Mouse (Mus musculus) hindbrain, embryonic 16.5 days (tissue): ENCODE results near the gene 1700123L14Rik. TPM values are rescaled to one million over a fixed set of nuclear protein-coding genes. Genes with fewer than 3 reads are reported as not detected.
"Not testable (repeated sequence)": the region's sequence is repeated elsewhere in the genome, so short reads cannot be mapped to it uniquely, and the experiment has no call there.

Experiments used
- ATAC-seq: fragments of 200-750 bp; cut with Nextera tagmentation; 2 replicates; pipeline ENCODE4 v1.8.0; 2017; ENCODE audit warnings: moderate TSS enrichment, moderate library complexity
- H3K27ac ChIP-seq: fragments of 300-500 bp; sonication (generic); 2 replicates; pipeline ENCODE4 v1.5.1; 2014; ENCODE audit warnings: low read depth, mild to moderate bottlenecking, control low read depth, low read length, moderate library complexity
- H3K27me3 ChIP-seq: fragments of 300-500 bp; sonication (generic); replicated peaks from 2 replicates; pipeline ENCODE4 v1.6.1; 2014; ENCODE audit warnings: low read length; ENCODE audit not compliant: control insufficient read depth, insufficient read depth
- H3K36me3 ChIP-seq: fragments of 300-500 bp; sonication (generic); 2 replicates; pipeline ENCODE4 v1.6.1; 2014; ENCODE audit warnings: mild to moderate bottlenecking, low read length, moderate library complexity, mixed read lengths; ENCODE audit not compliant: control insufficient read depth, insufficient read depth
- H3K4me1 ChIP-seq: fragments of 300-500 bp; sonication (generic); 2 replicates; pipeline ENCODE4 v1.6.1; 2014; ENCODE audit warnings: low read depth, low read length; ENCODE audit not compliant: control insufficient read depth, insufficient read depth
- H3K4me2 ChIP-seq: fragments of 300-500 bp; sonication (generic); 2 replicates; pipeline ENCODE4 v1.6.1; 2014; ENCODE audit warnings: mild to moderate bottlenecking, low read length, control low read depth, moderate library complexity
- H3K4me3 ChIP-seq: fragments of 300-500 bp; sonication (generic); 2 replicates; pipeline ENCODE4 v1.5.1; 2014; ENCODE audit warnings: mild to moderate bottlenecking, low read length, control low read depth, moderate library complexity
- H3K9ac ChIP-seq: fragments of 300-500 bp; sonication (generic); 2 replicates; pipeline ENCODE4 v1.6.1; 2014; ENCODE audit warnings: low read depth, mild to moderate bottlenecking, control low read depth, low read length, moderate library complexity
- H3K9me3 ChIP-seq: fragments of 300-500 bp; sonication (generic); 2 replicates; pipeline ENCODE4 v1.6.1; 2014; ENCODE audit warnings: mild to moderate bottlenecking, low read length, moderate library complexity; ENCODE audit not compliant: control insufficient read depth
- WGBS: fragments of 180-500 bp; shearing (Covaris S2); extraction: QIAGEN DNeasy Blood & Tissue Kit; methylation state at CpG from one replicate; pipeline ENCODE4 v1.1.7; 2014; 5-methylcytosine and 5-hydroxymethylcytosine counted together
- polyA plus RNA-seq: library from polyadenylated mRNA; unstranded; fragments of >200 nt; fragmentation: Nextera tagmentation; extraction: Ambion mirVana; gene quantifications from 2 replicates; pipeline ENCODE4 v1.2.1, GENCODE M21; 2015

1700123L14Rik gene
- polyA plus RNA-seq = 0.09 TPM in 1 of 2 replicates, not detected in the other

DNA sequence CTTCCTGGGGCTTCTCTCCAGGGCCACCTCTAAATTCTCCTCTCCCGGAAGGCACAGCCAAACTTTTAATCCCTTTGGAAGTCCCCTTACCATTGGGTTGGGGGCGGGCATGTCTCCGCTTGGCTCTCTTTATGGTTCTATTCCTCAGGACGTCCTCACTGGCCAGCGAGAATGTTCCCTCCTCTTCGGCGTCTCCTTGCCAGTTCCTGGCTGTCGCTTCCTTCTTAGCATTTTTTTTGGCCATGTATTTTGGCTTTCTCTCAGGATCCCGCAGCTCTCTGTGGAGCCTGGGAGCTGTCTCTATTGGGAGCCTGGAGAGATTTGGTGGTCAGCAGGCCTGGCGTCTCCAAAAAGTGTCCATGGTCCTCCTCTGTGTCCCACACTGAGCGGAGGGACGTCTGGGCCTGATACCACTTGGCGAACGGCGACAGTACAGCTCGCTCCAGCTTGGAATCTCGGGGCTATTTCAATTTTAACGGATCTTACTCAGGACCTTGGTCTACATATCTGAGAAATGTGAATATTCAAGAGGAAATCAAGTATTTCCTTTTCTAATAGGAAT lies at the start of gene 1700123L14Rik:
Gene 1700123L14Rik (minus strand): TSS at position 426 of the 562 bp plus-strand sequence.
- no peak for ATAC-seq
- H3K9me3 ChIP-seq = no peaks in the 10 kb centered on the region
- WGBS = 85% methylated on average over 18 of the region's 18 CpGs
- H3K9ac ChIP-seq = no peak within 1 kb of the TSS
- no peaks in the 10 kb centered on the region for H3K36me3 ChIP-seq
- H3K27me3 ChIP-seq = no peaks in the 10 kb centered on the region
- no peaks in the 10 kb centered on the region for H3K4me1 ChIP-seq
- H3K27ac ChIP-seq = no peak within 1 kb of the TSS
- no peak within 1 kb of the TSS for H3K4me2 ChIP-seq
- no peak within 1 kb of the TSS for H3K4me3 ChIP-seq

DNA sequence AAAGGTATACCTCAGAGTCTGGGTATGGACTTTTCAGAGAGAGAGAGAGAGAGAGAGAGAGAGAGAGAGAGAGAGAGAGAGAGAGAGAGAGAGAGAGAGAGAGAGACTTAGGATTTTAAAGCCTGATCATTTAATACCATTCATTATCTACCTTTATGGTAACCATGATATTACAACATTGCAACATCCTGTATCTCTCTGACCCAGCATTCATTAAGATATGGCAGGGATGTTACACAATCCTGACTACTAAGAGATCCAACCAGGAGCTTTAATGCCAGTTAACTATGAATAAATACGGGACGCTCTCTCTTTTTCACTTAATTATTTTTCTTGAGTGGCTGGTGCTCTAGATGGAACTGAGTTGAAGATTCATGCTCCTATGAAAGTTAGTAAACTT lies 39.4 kb upstream of the 1700123L14Rik start:
- no peaks in the 10 kb centered on the region for H3K36me3 ChIP-seq
- WGBS = 94% methylated on average over 2 of the region's 2 CpGs
- no peak overlapping the region for H3K4me3 ChIP-seq
- H3K4me2 ChIP-seq = no peak overlapping the region
- H3K27ac ChIP-seq = no peak overlapping the region
- no peak for ATAC-seq
- H3K4me1 ChIP-seq = no peaks in the 10 kb centered on the region
- H3K27me3 ChIP-seq = no peaks in the 10 kb centered on the region
- H3K9ac ChIP-seq = no peak overlapping the region
- no peaks in the 10 kb centered on the region for H3K9me3 ChIP-seq

DNA sequence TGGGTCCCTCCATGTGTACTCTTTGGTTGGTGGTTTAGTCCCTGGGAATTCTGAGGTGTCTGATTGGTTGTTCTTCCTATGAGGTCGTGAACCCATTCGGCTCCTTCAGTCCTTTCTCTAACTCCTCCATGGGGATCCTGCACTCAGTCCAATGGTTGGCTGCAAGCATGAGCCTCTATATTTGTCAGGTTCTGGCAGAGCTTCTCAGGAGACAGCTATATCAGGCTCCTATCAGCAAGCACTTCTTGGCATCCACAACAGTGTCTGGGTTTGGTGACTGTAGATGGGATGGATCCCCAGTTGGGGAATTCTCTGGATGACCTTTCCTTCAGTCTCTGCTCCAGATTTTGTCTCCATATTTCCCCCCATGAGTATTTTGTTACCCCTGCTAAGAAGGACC lies 32.9 kb upstream of the 1700123L14Rik start:
- H3K9ac ChIP-seq, H3K27ac ChIP-seq, H3K9me3 ChIP-seq, ATAC-seq, H3K27me3 ChIP-seq, H3K4me2 ChIP-seq, H3K4me1 ChIP-seq, H3K4me3 ChIP-seq, H3K36me3 ChIP-seq: not testable (repeated sequence)
- 90% methylated on average over 2 of the region's 2 CpGs for WGBS

DNA sequence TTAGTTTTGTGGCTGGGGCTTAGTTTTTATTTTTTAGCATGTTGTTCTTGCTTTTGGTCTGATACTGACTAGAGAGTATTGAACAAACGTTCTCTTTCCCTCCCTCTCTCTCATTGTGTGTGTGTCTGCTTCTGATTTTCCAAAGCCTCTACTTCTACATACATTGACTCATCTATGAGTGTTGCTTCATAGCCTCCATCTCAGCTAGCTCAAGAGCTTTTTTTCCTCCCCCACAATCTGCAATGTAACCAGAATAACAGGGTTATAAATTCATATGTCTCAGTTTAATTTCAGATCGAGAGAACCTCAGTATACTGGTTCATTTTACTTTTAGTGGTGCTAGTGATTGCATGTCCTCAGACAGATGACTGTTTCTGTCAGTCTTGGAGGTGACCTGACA lies 20.5 kb upstream of the 1700123L14Rik start:
- WGBS = 79% methylated on average over 2 of the region's 2 CpGs

DNA sequence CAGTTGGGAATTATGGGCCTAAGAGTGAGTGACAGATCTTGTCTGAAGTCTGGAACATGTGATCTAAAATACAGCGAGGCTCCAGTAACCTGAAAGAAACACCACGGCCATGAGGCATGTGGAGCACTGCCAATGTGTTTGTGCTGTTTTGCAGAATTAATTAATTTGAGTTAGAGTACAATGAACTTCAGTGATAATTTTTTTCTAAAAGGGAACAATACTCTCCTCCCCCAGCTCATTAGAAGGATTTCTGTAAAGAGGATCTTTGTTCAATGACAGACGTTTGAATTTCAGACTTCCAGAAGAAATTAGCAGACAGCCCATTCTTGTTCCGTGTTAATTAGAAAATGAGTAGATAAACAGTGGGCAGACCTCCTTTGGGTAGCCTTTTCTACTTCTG lies 17.3 kb upstream of the 1700123L14Rik start:
- no peak for ATAC-seq
- Histone ChIP-seq H3K4me2 (no peak overlapping the region), H3K4me1 (no peaks in the 10 kb centered on the region), H3K36me3 (no peaks in the 10 kb centered on the region), H3K9ac (no peak overlapping the region), H3K27me3 (no peaks in the 10 kb centered on the region), H3K4me3 (no peak overlapping the region), H3K27ac (no peak overlapping the region), H3K9me3 (no peaks in the 10 kb centered on the region)
- WGBS = 40% methylated on average over 4 of the region's 4 CpGs

More for the DNA sequence above, 20.5 kb upstream of the 1700123L14Rik start:
- no peak overlapping the region for H3K9ac ChIP-seq
- H3K27ac ChIP-seq = no peak overlapping the region
- no peaks in the 10 kb centered on the region for H3K9me3 ChIP-seq
- H3K4me1 ChIP-seq = no peaks in the 10 kb centered on the region
- no peaks in the 10 kb centered on the region for H3K36me3 ChIP-seq
- no peaks in the 10 kb centered on the region for H3K27me3 ChIP-seq
- no peak for ATAC-seq
- H3K4me2 ChIP-seq = no peak overlapping the region
- H3K4me3 ChIP-seq = no peak overlapping the region

DNA sequence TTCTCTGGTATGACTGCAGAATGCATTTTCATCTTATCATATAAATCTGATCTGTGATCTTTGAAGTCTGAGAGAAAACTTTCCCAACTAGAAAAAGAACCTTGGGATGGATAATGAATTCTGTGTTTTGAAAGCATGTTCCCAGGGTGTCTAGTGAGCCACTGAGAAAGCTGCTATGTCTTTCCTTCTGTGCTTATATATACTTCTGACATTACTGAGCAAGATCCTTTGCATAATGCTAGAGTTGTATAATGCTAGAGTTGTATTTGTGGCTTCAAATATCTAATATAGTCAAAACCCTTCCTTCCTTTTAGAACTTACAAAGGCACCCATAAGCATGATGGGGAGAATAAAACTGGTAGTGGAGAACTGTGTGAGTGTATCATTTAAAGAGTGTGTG lies 12.5 kb upstream of the 1700123L14Rik start:
- no peaks in the 10 kb centered on the region for H3K36me3 ChIP-seq
- no peak for ATAC-seq
- no peaks in the 10 kb centered on the region for H3K9me3 ChIP-seq
- H3K27me3 ChIP-seq = no peaks in the 10 kb centered on the region
- no peaks in the 10 kb centered on the region for H3K4me1 ChIP-seq
- no peak overlapping the region for H3K4me3 ChIP-seq
- H3K27ac ChIP-seq = no peak overlapping the region
- no peak overlapping the region for H3K9ac ChIP-seq
- H3K4me2 ChIP-seq = no peak overlapping the region

DNA sequence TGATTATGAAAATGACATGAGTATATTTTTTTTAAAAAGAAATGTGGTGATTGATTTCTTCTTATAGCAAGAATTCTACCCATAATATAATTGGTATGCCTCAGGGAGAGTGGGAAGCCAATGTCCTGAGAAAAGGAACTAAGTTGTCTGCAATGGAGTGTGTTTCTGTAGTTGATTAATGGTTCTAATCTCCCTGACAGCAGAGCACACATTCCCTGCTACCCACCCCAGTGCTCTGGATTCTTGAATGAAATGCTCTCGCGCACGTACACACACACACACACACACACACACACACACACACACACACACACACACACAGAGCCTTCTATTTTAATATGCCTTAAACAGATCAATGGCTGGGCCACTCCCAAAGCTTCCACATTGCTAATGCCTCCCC lies 7.6 kb upstream of the 1700123L14Rik start:
- Histone ChIP-seq H3K4me1 (no peaks in the 10 kb centered on the region), H3K27me3 (no peaks in the 10 kb centered on the region), H3K9me3 (no peaks in the 10 kb centered on the region), H3K4me3 (no peak overlapping the region), H3K9ac (no peak overlapping the region), H3K4me2 (no peak overlapping the region), H3K27ac (no peak overlapping the region), H3K36me3 (no peaks in the 10 kb centered on the region)
- no peak for ATAC-seq
- 86% methylated on average over 3 of the region's 3 CpGs for WGBS

DNA sequence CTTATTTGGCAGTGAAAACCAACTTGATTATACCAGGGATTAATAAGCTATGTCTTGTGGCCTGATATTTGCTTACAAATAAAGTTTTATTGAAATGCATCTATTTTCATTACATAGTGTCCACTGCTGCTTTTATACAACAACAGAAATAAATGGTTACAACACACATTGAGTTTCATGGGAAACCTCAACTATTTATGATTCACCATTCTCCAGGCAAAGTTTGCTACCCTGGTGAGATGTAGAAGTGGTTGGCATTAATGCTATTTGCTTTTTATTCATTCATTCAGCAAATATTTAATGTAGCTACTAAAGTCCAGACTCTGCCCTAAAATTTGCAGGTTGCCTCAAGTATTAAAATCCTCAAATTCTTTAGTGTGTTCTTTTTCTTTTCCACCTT lies 988 bp upstream of the 1700123L14Rik start:
- ATAC-seq = no peak
- H3K36me3 ChIP-seq = no peaks in the 10 kb centered on the region

DNA sequence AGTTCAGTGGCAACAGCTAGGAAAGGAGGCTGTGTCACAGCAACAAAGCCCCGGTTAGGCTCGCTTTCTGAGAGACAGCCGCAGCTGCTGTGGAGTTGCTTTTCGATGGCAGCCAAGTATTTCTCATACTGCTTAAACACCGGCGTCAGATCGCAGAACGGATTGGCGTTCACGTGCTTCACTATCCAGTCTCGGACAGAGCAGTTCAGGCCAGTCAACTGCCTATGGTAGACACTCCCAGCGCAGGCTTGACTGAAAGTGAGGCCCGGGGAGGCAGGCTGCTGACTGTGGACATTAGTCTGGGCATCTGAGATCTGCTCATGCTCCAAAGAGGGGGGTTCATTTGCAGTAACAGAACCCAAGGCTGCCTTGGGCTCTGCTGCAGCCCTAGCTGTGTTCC lies 640 bp downstream of the 1700123L14Rik start:
- H3K27ac ChIP-seq = no peak overlapping the region
- no peaks in the 10 kb centered on the region for H3K36me3 ChIP-seq
- H3K4me1 ChIP-seq = no peaks in the 10 kb centered on the region
- no peaks in the 10 kb centered on the region for H3K27me3 ChIP-seq
- 92% methylated on average over 13 of the region's 13 CpGs for WGBS
- H3K9me3 ChIP-seq = no peaks in the 10 kb centered on the region
- no peak for ATAC-seq
- H3K4me3 ChIP-seq = no peak overlapping the region
- no peak overlapping the region for H3K9ac ChIP-seq
- no peak overlapping the region for H3K4me2 ChIP-seq

More for the DNA sequence above, 988 bp upstream of the 1700123L14Rik start:
- Histone ChIP-seq H3K27me3 (no peaks in the 10 kb centered on the region), H3K4me1 (no peaks in the 10 kb centered on the region), H3K4me3 (no peak overlapping the region), H3K9me3 (no peaks in the 10 kb centered on the region), H3K4me2 (no peak overlapping the region), H3K9ac (no peak overlapping the region), H3K27ac (no peak overlapping the region)

DNA sequence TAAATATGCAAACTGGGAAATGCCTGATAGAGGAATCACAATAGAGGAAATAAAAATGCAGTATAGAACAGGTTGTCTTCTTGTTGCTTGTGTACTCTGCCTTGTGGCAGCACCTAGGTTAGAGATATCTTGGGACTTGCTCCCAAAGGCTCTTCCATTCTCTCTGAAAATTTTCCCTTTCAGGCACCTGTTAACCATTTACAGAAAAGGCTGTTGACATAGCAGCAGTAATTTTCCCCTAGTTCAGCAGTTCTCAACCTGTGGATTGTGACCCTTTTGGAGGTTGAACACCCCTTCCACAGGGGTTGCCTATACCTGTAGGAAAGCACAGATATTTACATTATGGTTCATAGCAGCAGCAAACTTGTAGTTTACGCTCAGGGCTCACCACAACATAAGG lies 22.7 kb downstream of the 1700123L14Rik start:
- H3K36me3 ChIP-seq = no peaks in the 10 kb centered on the region
- no peaks in the 10 kb centered on the region for H3K4me1 ChIP-seq
- no peak overlapping the region for H3K27ac ChIP-seq
- no peak overlapping the region for H3K4me3 ChIP-seq
- H3K4me2 ChIP-seq = no peak overlapping the region
- WGBS = 97% methylated on average over 1 of the region's 1 CpGs
- H3K27me3 ChIP-seq = no peaks in the 10 kb centered on the region
- H3K9ac ChIP-seq = no peak overlapping the region
- H3K9me3 ChIP-seq = no peaks in the 10 kb centered on the region
- no peak for ATAC-seq
